Mouse (Mus musculus): ENCODE measurements at regions not wholly inside any gene's neighbourhood (a gene's known extent, or its start where the extent isn't known, plus 50 kb on each side); places are given as distances from the start of the nearest gene placed in this dataset.

DNA sequence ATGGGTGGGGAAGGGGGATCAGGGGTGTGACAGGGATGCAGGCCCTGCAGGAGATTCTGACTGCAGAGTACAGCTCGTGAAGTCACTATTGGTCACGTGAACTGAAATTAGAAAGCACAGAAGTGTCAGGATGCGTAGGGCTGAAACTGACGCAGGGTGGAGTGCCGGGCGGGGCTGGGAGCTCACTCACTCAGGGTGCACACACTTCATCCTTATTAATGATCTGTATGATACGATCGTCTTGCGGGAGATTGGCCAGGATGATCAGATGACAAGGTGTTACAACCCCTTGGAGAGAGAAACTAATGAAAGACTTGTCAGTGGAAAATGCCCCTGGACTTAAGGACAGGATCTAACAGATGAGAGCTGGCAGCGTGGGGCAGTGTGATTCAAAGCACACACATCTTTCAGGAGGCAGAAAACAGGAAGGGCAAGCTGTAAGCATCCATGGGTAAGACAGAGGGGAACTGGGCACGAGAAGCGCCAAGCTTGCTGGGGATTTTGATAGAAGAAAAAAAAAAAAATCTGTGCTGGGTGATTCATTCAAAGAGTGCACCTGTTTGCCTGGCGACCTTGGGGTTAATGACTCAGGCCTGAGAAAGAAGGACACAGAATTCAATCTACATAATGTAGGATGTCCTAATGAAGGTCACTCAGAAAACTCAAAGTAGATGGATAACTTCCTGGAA is 282.5 kb downstream of the Tbc1d1 start:
- no peak overlapping the region for H3K4me3 ChIP-seq (ENCODE audit: low read depth, low read length)
- no peaks in the 10 kb centered on the region for H3K27me3 ChIP-seq (replicated peaks; ENCODE audit: control insufficient read depth, insufficient read depth, low read length)
- H3K27ac ChIP-seq (ENCODE audit: low read depth) = no peak overlapping the region
- 82% methylated on average over 13 of the region's 13 CpGs for WGBS
- H3K4me1 ChIP-seq (replicated peaks; ENCODE audit: control insufficient read depth, insufficient read depth, low read length) = 0 out of 2 replicates have a peak, but pooled peaks cover 3% of the 10 kb centered on the region
- H3K4me2 ChIP-seq (ENCODE audit: low read length) = no peak overlapping the region
- no peak overlapping the region for H3K9ac ChIP-seq (ENCODE audit: low read length)
- no peaks in the 10 kb centered on the region for H3K9me3 ChIP-seq (ENCODE audit: control insufficient read depth, low read length)
- ATAC-seq (replicated peaks; ENCODE audit: low FRiP score, low TSS enrichment, low read depth) = no peak
- no peaks in the 10 kb centered on the region for H3K36me3 ChIP-seq (ENCODE audit: control insufficient read depth, insufficient read depth, low read length)
- DNase-seq (ENCODE audit: low spot score) = no peak

GRCm38 (mm10) chr5:64447847-64448246 is 291.7 kb downstream of the Tbc1d1 start:
- DNase-seq (ENCODE audit: low spot score) (no peak), ATAC-seq (replicated peaks; ENCODE audit: low FRiP score, low TSS enrichment, low read depth) (no peak)
- Histone ChIP-seq H3K36me3 (ENCODE audit: control insufficient read depth, insufficient read depth, low read length) (no peaks in the 10 kb centered on the region), H3K9ac (ENCODE audit: low read length) (no peak overlapping the region), H3K27me3 (replicated peaks; ENCODE audit: control insufficient read depth, insufficient read depth, low read length) (no peaks in the 10 kb centered on the region), H3K27ac (ENCODE audit: low read depth) (no peak overlapping the region; the same call in 1 of the 2 replicates), H3K4me1 (replicated peaks; ENCODE audit: control insufficient read depth, insufficient read depth, low read length) (peaks cover 8% of the 10 kb centered on the region; the same call in 1 of the 2 replicates), H3K4me3 (ENCODE audit: low read depth, low read length) (no peak overlapping the region), H3K9me3 (ENCODE audit: control insufficient read depth, low read length) (no peaks in the 10 kb centered on the region), H3K4me2 (ENCODE audit: low read length) (no peak overlapping the region)
- 28% methylated on average over 4 of the region's 4 CpGs for WGBS

DNA sequence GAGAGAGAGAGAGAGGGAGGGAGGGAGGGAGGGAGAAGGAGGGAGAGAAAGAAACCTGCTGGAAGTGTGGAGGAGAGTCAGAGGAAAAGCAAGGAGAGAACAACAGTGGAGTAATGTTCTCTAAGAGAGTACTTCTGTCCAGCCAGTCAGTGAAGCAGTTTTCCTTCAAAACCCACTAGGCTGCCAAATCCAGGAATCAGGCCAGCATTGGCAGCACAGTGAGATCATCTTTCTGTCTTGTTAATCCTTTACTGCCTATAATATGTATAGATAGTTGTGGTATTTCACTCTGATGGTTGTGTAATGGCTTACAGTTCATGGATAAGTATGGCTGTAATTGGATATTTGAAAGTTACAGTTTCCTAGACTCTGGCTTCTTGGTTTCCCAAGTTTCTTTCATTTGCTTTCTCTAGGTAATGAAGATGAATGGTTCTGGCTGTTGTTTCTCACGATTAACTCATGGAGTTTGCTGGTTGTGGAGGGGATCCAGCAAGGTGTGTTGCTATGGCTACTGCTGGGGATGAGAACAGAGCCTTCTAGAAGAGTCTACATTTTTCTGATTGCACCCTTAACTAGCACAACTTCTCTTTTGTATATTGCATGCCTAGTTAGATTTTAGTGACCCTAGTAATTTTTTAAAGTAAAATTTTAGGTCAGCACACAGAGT is 296.7 kb downstream of the Tbc1d1 start:
- no peaks in the 10 kb centered on the region for H3K9me3 ChIP-seq (ENCODE audit: control insufficient read depth, low read length)
- WGBS = 23% methylated on average over 1 of the region's 1 CpGs
- no peak overlapping the region for H3K4me2 ChIP-seq (ENCODE audit: low read length)
- H3K36me3 ChIP-seq (ENCODE audit: control insufficient read depth, insufficient read depth, low read length) = no peaks in the 10 kb centered on the region
- no peaks in the 10 kb centered on the region for H3K27me3 ChIP-seq (replicated peaks; ENCODE audit: control insufficient read depth, insufficient read depth, low read length)
- H3K4me1 ChIP-seq (replicated peaks; ENCODE audit: control insufficient read depth, insufficient read depth, low read length) = peaks cover 6% of the 10 kb centered on the region; the same call in 1 of the 2 replicates
- no peak overlapping the region for H3K27ac ChIP-seq (ENCODE audit: low read depth)
- H3K9ac ChIP-seq (ENCODE audit: low read length) = no peak overlapping the region
- ATAC-seq (replicated peaks; ENCODE audit: low FRiP score, low TSS enrichment, low read depth) = no peak
- no peak for DNase-seq (ENCODE audit: low spot score)
- H3K4me3 ChIP-seq (ENCODE audit: low read depth, low read length) = no peak overlapping the region

GRCm38 (mm10) chr5:64459807-64460206 is 303.7 kb downstream of the Tbc1d1 start:
- no peak overlapping the region for H3K4me2 ChIP-seq (ENCODE audit: low read length)
- no peaks in the 10 kb centered on the region for H3K4me1 ChIP-seq (replicated peaks; ENCODE audit: control insufficient read depth, insufficient read depth, low read length)
- no peak for ATAC-seq (replicated peaks; ENCODE audit: low FRiP score, low TSS enrichment, low read depth)
- WGBS = 85% methylated on average over 5 of the region's 5 CpGs
- no peak overlapping the region for H3K27ac ChIP-seq (ENCODE audit: low read depth)
- H3K9ac ChIP-seq (ENCODE audit: low read length) = no peak overlapping the region
- no peaks in the 10 kb centered on the region for H3K36me3 ChIP-seq (ENCODE audit: control insufficient read depth, insufficient read depth, low read length)
- no peak for DNase-seq (ENCODE audit: low spot score)
- H3K4me3 ChIP-seq (ENCODE audit: low read depth, low read length) = no peak overlapping the region
- no peaks in the 10 kb centered on the region for H3K9me3 ChIP-seq (ENCODE audit: control insufficient read depth, low read length)
- no peaks in the 10 kb centered on the region for H3K27me3 ChIP-seq (replicated peaks; ENCODE audit: control insufficient read depth, insufficient read depth, low read length)

DNA sequence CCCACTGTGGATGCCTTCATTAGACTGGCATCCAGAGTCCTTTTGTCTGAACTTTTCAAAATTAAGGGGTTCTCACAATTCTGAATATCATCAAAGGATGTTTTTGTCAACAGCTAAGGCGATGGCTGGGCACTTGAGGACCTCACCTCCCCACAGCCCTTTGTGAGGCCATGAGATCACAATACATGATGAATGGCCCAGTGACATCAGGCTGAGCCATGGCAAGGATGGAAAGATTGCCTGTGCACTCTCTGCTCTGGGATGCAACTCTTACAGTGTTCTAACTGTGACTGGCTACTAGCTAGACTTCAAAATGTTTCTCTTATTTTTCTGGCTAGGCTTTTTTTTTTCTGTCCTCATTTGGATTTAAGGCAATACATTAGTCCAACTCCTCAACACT is 304.8 kb downstream of the Tbc1d1 start:
- H3K27ac ChIP-seq (ENCODE audit: low read depth) = no peak overlapping the region
- no peaks in the 10 kb centered on the region for H3K4me1 ChIP-seq (replicated peaks; ENCODE audit: control insufficient read depth, insufficient read depth, low read length)
- DNase-seq (ENCODE audit: low spot score) (no peak), ATAC-seq (replicated peaks; ENCODE audit: low FRiP score, low TSS enrichment, low read depth) (no peak)
- no peaks in the 10 kb centered on the region for H3K9me3 ChIP-seq (ENCODE audit: control insufficient read depth, low read length)
- H3K27me3 ChIP-seq (replicated peaks; ENCODE audit: control insufficient read depth, insufficient read depth, low read length) = no peaks in the 10 kb centered on the region
- no peak overlapping the region for H3K9ac ChIP-seq (ENCODE audit: low read length)
- WGBS = 78% methylated on average over 1 of the region's 1 CpGs
- H3K4me3 ChIP-seq (ENCODE audit: low read depth, low read length) = no peak overlapping the region
- no peaks in the 10 kb centered on the region for H3K36me3 ChIP-seq (ENCODE audit: control insufficient read depth, insufficient read depth, low read length)
- H3K4me2 ChIP-seq (ENCODE audit: low read length) = no peak overlapping the region

DNA sequence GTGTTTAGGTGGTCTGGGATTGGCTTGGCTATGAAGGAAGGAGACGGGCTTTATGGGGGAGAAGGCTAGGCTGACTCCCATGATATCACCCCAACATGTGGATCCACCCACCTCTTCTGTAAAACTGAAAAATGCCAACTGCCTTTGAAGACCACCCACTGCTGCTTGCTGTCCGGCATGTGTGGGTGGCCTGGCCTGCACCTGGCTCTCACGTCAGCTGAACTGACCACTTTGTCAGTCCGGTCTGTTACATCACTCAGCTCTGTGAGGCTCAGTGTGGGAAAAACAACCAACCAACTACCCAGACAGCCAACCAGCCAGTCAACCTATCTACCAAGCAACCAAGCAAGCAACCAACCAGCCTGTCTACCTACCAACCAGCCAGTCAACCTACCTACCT is 305.5 kb downstream of the Tbc1d1 start:
- H3K27me3 ChIP-seq (replicated peaks; ENCODE audit: control insufficient read depth, insufficient read depth, low read length) = no peaks in the 10 kb centered on the region
- WGBS = 79% methylated on average over 4 of the region's 4 CpGs

DNA sequence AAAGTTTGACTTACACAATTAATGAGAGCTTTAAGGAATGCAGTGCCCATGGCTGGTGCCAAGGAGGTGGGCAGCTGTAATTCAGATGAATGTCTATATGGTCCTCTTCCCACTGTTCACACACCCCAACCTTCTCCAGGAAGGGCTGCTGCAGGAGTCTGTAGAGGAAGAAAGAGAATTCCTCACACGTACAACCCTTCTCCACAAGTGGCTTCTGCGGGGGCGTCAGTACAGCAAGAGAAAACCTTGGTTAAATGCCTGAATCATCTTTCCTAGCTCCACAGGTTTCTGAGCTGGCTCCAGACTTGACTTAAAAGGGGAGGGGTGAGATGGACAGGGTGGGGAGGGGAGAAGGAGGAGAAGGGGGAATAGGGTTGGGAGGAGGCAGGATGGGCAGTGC is 306.3 kb downstream of the Tbc1d1 start:
- H3K36me3 ChIP-seq (ENCODE audit: control insufficient read depth, insufficient read depth, low read length) = no peaks in the 10 kb centered on the region
- no peaks in the 10 kb centered on the region for H3K27me3 ChIP-seq (replicated peaks; ENCODE audit: control insufficient read depth, insufficient read depth, low read length)
- no peak overlapping the region for H3K4me3 ChIP-seq (ENCODE audit: low read depth, low read length)
- ATAC-seq (replicated peaks; ENCODE audit: low FRiP score, low TSS enrichment, low read depth) (no peak), DNase-seq (ENCODE audit: low spot score) (no peak)
- no peak overlapping the region for H3K4me2 ChIP-seq (ENCODE audit: low read length)
- no peak overlapping the region for H3K27ac ChIP-seq (ENCODE audit: low read depth)
- H3K9me3 ChIP-seq (ENCODE audit: control insufficient read depth, low read length) = no peaks in the 10 kb centered on the region
- 68% methylated on average over 3 of the region's 3 CpGs for WGBS
- no peak overlapping the region for H3K9ac ChIP-seq (ENCODE audit: low read length)
- H3K4me1 ChIP-seq (replicated peaks; ENCODE audit: control insufficient read depth, insufficient read depth, low read length) = no peaks in the 10 kb centered on the region

More for the DNA sequence above, 305.5 kb downstream of the Tbc1d1 start:
- H3K27ac ChIP-seq (ENCODE audit: low read depth) = no peak overlapping the region
- no peak for ATAC-seq (replicated peaks; ENCODE audit: low FRiP score, low TSS enrichment, low read depth)
- no peak for DNase-seq (ENCODE audit: low spot score)
- H3K4me2 ChIP-seq (ENCODE audit: low read length) = no peak overlapping the region
- H3K9me3 ChIP-seq (ENCODE audit: control insufficient read depth, low read length) = no peaks in the 10 kb centered on the region
- no peak overlapping the region for H3K4me3 ChIP-seq (ENCODE audit: low read depth, low read length)
- no peaks in the 10 kb centered on the region for H3K36me3 ChIP-seq (ENCODE audit: control insufficient read depth, insufficient read depth, low read length)
- no peak overlapping the region for H3K9ac ChIP-seq (ENCODE audit: low read length)
- no peaks in the 10 kb centered on the region for H3K4me1 ChIP-seq (replicated peaks; ENCODE audit: control insufficient read depth, insufficient read depth, low read length)

GRCm38 (mm10) chr5:64463570-64463969 is 307.5 kb downstream of the Tbc1d1 start:
- no peak overlapping the region for H3K4me3 ChIP-seq (ENCODE audit: low read depth, low read length)
- no peaks in the 10 kb centered on the region for H3K27me3 ChIP-seq (replicated peaks; ENCODE audit: control insufficient read depth, insufficient read depth, low read length)
- no peaks in the 10 kb centered on the region for H3K36me3 ChIP-seq (ENCODE audit: control insufficient read depth, insufficient read depth, low read length)
- no peak overlapping the region for H3K27ac ChIP-seq (ENCODE audit: low read depth)
- no peak overlapping the region for H3K9ac ChIP-seq (ENCODE audit: low read length)
- 70% methylated on average over 5 of the region's 5 CpGs for WGBS
- no peaks in the 10 kb centered on the region for H3K9me3 ChIP-seq (ENCODE audit: control insufficient read depth, low read length)
- ATAC-seq (replicated peaks; ENCODE audit: low FRiP score, low TSS enrichment, low read depth) = no peak
- no peaks in the 10 kb centered on the region for H3K4me1 ChIP-seq (replicated peaks; ENCODE audit: control insufficient read depth, insufficient read depth, low read length)
- no peak for DNase-seq (ENCODE audit: low spot score)
- H3K4me2 ChIP-seq (ENCODE audit: low read length) = no peak overlapping the region

GRCm38 (mm10) chr5:64466320-64466719 is 310.2 kb downstream of the Tbc1d1 start:
- Histone ChIP-seq H3K27me3 (replicated peaks; ENCODE audit: control insufficient read depth, insufficient read depth, low read length) (no peaks in the 10 kb centered on the region), H3K4me2 (ENCODE audit: low read length) (no peak overlapping the region), H3K4me1 (replicated peaks; ENCODE audit: control insufficient read depth, insufficient read depth, low read length) (no peaks in the 10 kb centered on the region), H3K9ac (ENCODE audit: low read length) (no peak overlapping the region), H3K9me3 (ENCODE audit: control insufficient read depth, low read length) (no peaks in the 10 kb centered on the region), H3K4me3 (ENCODE audit: low read depth, low read length) (no peak overlapping the region), H3K36me3 (ENCODE audit: control insufficient read depth, insufficient read depth, low read length) (no peaks in the 10 kb centered on the region), H3K27ac (ENCODE audit: low read depth) (no peak overlapping the region)
- WGBS = 83% methylated on average over 3 of the region's 3 CpGs
- 0 out of 2 replicates have a peak, but pooled peaks have one; percentile 62 for ATAC-seq (replicated peaks; ENCODE audit: low FRiP score, low TSS enrichment, low read depth)
- DNase-seq (ENCODE audit: low spot score) = no peak
